16 mouse cellular contexts compared by ENCODE assay signal in the genomic region with DNA sequence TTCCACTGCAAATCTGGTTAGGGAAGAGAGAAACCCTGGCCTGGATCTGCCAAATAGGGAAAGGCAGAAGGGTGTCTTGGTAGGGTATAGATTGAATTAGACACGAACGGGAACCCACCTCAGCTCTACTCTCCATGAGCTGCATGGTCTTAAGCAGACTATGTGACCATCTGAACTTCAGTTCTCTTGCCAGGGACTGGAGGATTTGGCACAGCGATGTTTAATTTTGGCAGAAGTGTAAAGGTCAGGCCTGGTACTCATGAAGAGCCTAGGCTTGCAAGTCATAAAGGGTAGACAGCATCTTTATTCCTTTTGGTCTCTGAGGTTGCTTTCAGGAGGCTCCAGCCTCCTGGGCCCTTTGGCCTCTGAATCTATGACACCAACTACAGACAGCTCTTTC.
DNase-seq lines count a peak whose midpoint lies in the region; TF ChIP-seq lines count a peak whose summit lies in the region.
"Had no signal": no experiment of that assay in that cellular context is flagged by ENCODE, and none has a peak within 500 bp of the region (broad histone marks: within the 10 kb centered on the region; RNA-seq: fewer than 3 reads in every experiment).

No protein-coding gene starts in this region.

- intact Hi-C loops in left cerebral cortex, adult 2 months (cut with DNase I) = no loop called here

- no peak overlapping the region for H3K4me3 ChIP-seq in left cerebral cortex, adult 2 months
- H3K4me3 ChIP-seq: embryonic facial prominence, embryonic 12.5 days; heart, embryonic 13.5 days; hindbrain, embryonic 13.5 days; limb, embryonic 12.5 days; liver, embryonic 13.5 days; midbrain, embryonic 12.5 days had no signal

- no peak for TF ChIP-seq CTCF in left cerebral cortex, adult 2 months (IDR thresholded peaks at IDR 0.05)

- H3K27ac ChIP-seq in left cerebral cortex, adult 2 months = no peak overlapping the region
- H3K27ac ChIP-seq: embryonic facial prominence, embryonic 12.5 days; heart, embryonic 13.5 days; hindbrain, embryonic 13.5 days; limb, embryonic 12.5 days; liver, embryonic 13.5 days; midbrain, embryonic 12.5 days had no signal

- DNase-seq in adrenal gland, adult 8-10 months = peak; percentile 38
- DNase-seq in adrenal gland, postnatal 25 days = no peak
- DNase-seq in adipocyte (ENCODE audit: low spot score) = peak; percentile 53
- DNase-seq in brain, adult 2 months (ENCODE audit: low read depth, low spot score) = peak; percentile 92
- DNase-seq in cerebellum, adult 9-10 months = peak; percentile 77
- no peak for DNase-seq in heart, adult 8-10 months (ENCODE audit: low spot score)
- DNase-seq in left cerebral cortex, adult 2 months (ENCODE audit: extremely low spot score in 1 of 2, low spot score in 2 of 2) = no peak
- DNase-seq in kidney, postnatal 10 days = no peak
- DNase-seq: kidney, adult 18-20 months; liver, embryonic 13.5 days; lung, embryonic 14.5 days had no signal

Comparison
In these comparisons a context has a peak if more than half of its experiments do, and no peak if none do; other contexts are left out.
1. DNase-seq: peak in adrenal gland, adult 8-10 months (single experiment), adipocyte (single experiment), brain, adult 2 months (single experiment) and cerebellum, adult 9-10 months (single experiment); none in adrenal gland, postnatal 25 days (single experiment), heart, adult 8-10 months (single experiment), left cerebral cortex, adult 2 months (0 of 2) and kidney, postnatal 10 days (single experiment).